Mouse (Mus musculus) megakaryocyte-erythroid progenitor cell, adult 5 weeks (primary cell): ENCODE results near the gene Agtr1b. TPM values are rescaled to one million over a fixed set of nuclear protein-coding genes. Genes with fewer than 3 reads are reported as not detected.

Experiments used
- polyA plus RNA-seq: library from polyadenylated mRNA; stranded (reverse); fragments of >175 nt; gene quantifications from 2 replicates; pipeline ENCODE4 v1.2.3, GENCODE M21; 2012

Agtr1b gene
- not detected in 2 replicates for polyA plus RNA-seq

DNA sequence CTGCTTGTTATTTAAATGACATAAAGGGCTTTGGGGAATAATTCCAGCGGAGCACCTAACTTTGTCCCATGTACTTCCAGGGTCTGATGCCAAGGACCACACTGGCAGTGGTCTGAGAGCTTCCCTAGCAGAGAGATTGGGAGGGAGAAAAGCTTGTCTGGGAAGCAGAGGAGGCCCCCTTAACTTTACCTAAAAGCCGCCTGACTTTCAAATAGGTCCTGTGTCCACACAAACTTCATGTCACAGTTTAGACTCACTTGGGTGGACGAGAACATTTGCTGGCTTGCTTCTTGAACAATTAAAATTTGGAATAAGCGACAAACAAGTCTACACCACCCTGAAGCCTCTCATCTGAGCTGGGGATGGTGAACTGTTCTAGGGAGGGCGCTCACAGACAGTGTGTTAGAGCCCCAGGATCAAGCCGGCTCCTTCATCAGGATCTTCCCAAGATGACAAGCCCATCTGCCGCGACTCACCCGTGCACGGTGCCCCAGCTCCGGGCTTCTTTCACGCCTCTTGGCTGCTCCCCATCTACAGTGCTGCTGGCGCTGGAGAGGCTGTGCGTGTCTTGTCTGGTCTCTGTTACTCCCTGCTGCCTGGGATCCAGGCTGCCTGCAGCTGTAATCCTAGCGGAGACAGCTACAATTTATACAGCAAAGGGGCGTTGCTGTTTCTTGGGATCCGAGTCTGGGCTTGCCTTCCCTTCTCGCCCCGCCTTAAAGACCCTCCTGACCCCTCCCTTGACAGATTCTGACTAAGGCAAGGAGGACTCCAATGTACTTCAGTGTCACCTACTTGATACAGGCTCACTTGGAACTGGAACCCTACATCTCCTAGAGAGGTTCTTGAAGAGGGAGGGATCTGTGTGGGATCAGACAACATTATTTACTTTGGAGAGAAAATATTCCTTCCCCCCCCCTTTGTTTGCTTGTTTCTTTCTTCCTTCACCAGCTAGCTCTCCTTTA, at the start of gene Agtr1b:
Gene Agtr1b, minus strand, starts transcription at position 620 of the 965 bp plus-strand sequence.

DNA sequence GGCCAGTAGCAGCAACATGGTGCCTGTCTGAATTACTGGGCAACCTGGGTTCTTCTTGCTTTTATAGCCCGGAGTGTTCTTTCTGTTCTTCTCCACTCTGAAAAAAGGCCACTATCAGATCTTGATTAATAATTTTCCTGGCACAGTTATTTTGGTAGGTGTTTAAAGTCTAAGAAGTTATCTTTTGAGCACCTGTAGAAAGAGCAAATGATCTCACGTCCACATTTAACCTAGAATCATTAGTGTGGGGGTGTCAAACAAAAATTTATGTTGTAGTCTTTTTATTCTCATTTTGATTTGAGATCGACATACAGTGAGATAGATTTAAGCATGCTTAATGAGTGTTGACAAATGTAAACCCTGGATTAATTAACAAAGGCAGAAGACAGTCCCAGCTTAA, 91.3 kb downstream of the Agtr1b start, which contains the start of gene Cpb1:
Gene Cpb1, minus strand, starts transcription at position 101 of the 400 bp plus-strand sequence.

Other genes starting within 250 kb of the Agtr1b start
- gene Gyg, start 211.9 kb downstream of the Agtr1b start, polyA plus RNA-seq, result 17.6 and 21.0 TPM in 2 replicates
- 6.0 and 6.3 TPM in 2 replicates for gene Cpa3, start 125.0 kb downstream of the Agtr1b start, polyA plus RNA-seq
- gene Cpb1, start 91.4 kb downstream of the Agtr1b start, polyA plus RNA-seq, result not detected in 2 replicates